Mouse (Mus musculus): ENCODE data around the gene Fam189a1.

Gene Fam189a1

GRCm38 (mm10) chr7:64944175-64944574, 212.2 kb downstream of the Fam189a1 start:
- DNase-seq = no peak

- no peak for DNase-seq
Observed at GRCm38 (mm10) chr7:64936927-64937326, 219.4 kb downstream of the Fam189a1 start.

- no peak for DNase-seq
Observed at GRCm38 (mm10) chr7:64934115-64934514, 222.3 kb downstream of the Fam189a1 start.

GRCm38 (mm10) chr7:64930980-64931379, 225.4 kb downstream of the Fam189a1 start:
- no peak for DNase-seq

GRCm38 (mm10) chr7:64923918-64924317, 232.5 kb downstream of the Fam189a1 start:
- DNase-seq = no peak

GRCm38 (mm10) chr7:64921189-64921588, 235.2 kb downstream of the Fam189a1 start:
- no peak for DNase-seq

GRCm38 (mm10) chr7:64920735-64921134, 235.6 kb downstream of the Fam189a1 start:
- DNase-seq = no peak

GRCm38 (mm10) chr7:64916654-64917053, 239.7 kb downstream of the Fam189a1 start:
- no peak for DNase-seq

- DNase-seq = no peak
Observed at GRCm38 (mm10) chr7:64915121-64915520, 241.2 kb downstream of the Fam189a1 start.

- no peak for DNase-seq
Observed at GRCm38 (mm10) chr7:64911945-64912344, 244.4 kb downstream of the Fam189a1 start.

GRCm38 (mm10) chr7:64910208-64910607, 246.2 kb downstream of the Fam189a1 start:
- DNase-seq = no peak

GRCm38 (mm10) chr7:64906955-64907354, 249.4 kb downstream of the Fam189a1 start:
- no peak for DNase-seq

GRCm38 (mm10) chr7:64905506-64905905, 250.9 kb downstream of the Fam189a1 start:
- no peak for DNase-seq

- DNase-seq = no peak
Observed at GRCm38 (mm10) chr7:64900249-64900648, 256.1 kb downstream of the Fam189a1 start.

GRCm38 (mm10) chr7:64896587-64896986, 259.8 kb downstream of the Fam189a1 start:
- DNase-seq = no peak

GRCm38 (mm10) chr7:64895685-64896101, 260.7 kb downstream of the Fam189a1 start:
- no peak for DNase-seq

- DNase-seq = no peak
Observed at GRCm38 (mm10) chr7:64891139-64891538, 265.2 kb downstream of the Fam189a1 start.

- peak; percentile 26 for DNase-seq
Observed at GRCm38 (mm10) chr7:64889919-64890318, 266.5 kb downstream of the Fam189a1 start.

GRCm38 (mm10) chr7:64884187-64884862, 272.0 kb downstream of the Fam189a1 start:
- no peak for DNase-seq

GRCm38 (mm10) chr7:64882243-64882642, 274.1 kb downstream of the Fam189a1 start:
- DNase-seq = no peak

GRCm38 (mm10) chr7:64881387-64881786, 275.0 kb downstream of the Fam189a1 start:
- DNase-seq = no peak

GRCm38 (mm10) chr7:64880415-64880814, 276.0 kb downstream of the Fam189a1 start:
- no peak for DNase-seq

GRCm38 (mm10) chr7:64874941-64875340, 281.4 kb downstream of the Fam189a1 start:
- DNase-seq = no peak

GRCm38 (mm10) chr7:64873266-64873665, 283.1 kb downstream of the Fam189a1 start:
- no peak for DNase-seq

GRCm38 (mm10) chr7:64872743-64873241, 283.6 kb downstream of the Fam189a1 start, which contains the start of gene Nsmce3:
Gene Nsmce3, minus strand, starts transcription at chr7:64872997.
- DNase-seq = peak; percentile 98
